Mouse (Mus musculus) embryonic facial prominence, embryonic 10.5 days (tissue): ENCODE measurements around the gene B3gntl1. TPM values are rescaled to one million over a fixed set of nuclear protein-coding genes. Genes with fewer than 3 reads are reported as not detected.

ENCODE experiments used
- DNase-seq: peaks from one replicate; pipeline ENCODE4 v3.0.0-alpha.2; 2017; ENCODE audit warnings: low spot score
- H3K27ac ChIP-seq: fragments of 300-500 bp; sonication (generic); replicated peaks from 2 replicates; pipeline ENCODE4 v1.5.1; 2016; ENCODE audit warnings: mild to moderate bottlenecking
- H3K27me3 ChIP-seq: fragments of 300-500 bp; sonication (generic); replicated peaks from 2 replicates; pipeline ENCODE4 v1.6.1; 2016; ENCODE audit warnings: low read depth, mild to moderate bottlenecking; ENCODE audit not compliant: poor library complexity, severe bottlenecking
- H3K36me3 ChIP-seq: fragments of 300-500 bp; sonication (generic); replicated peaks from 2 replicates; pipeline ENCODE4 v1.6.1; 2016; ENCODE audit warnings: mild to moderate bottlenecking, moderate library complexity
- H3K4me1 ChIP-seq: fragments of 300-500 bp; sonication (generic); 2 replicates; pipeline ENCODE4 v1.6.1; 2016
- H3K4me3 ChIP-seq: fragments of 300-500 bp; sonication (generic); 2 replicates; pipeline ENCODE4 v1.5.1; 2016; ENCODE audit warnings: mild to moderate bottlenecking, moderate library complexity
- H3K9me3 ChIP-seq: fragments of 300-500 bp; sonication (generic); 2 replicates; pipeline ENCODE4 v1.6.1; 2016; ENCODE audit warnings: mild to moderate bottlenecking
- whole genome bisulfite sequencing: fragments of 180-500 bp; shearing (Covaris S2); methylation state at CpG from one replicate; pipeline ENCODE4 v1.1.7; 2016; 5-methylcytosine and 5-hydroxymethylcytosine counted together
- polyA plus RNA-seq: library from polyadenylated mRNA; unstranded; fragments of >200 nt; fragmentation: Nextera tagmentation; extraction: Ambion mirVana; gene quantifications from 2 replicates; pipeline ENCODE4 v1.2.1, GENCODE M21; 2016

The B3gntl1 gene
- polyA plus RNA-seq, 1 experiment from 2014 or later = 6.6 TPM

GRCm38 (mm10) chr11:121653631-121654030 is 19.3 kb downstream of the B3gntl1 start:
- no peaks in the 10 kb centered on the region for H3K9me3 ChIP-seq
- H3K27ac ChIP-seq = no peak overlapping the region
- WGBS = 87% methylated on average over 4 of the region's 4 CpGs
- no peak overlapping the region for H3K4me3 ChIP-seq
- 0 out of 2 replicates have a peak, but pooled peaks cover 3% of the 10 kb centered on the region for H3K36me3 ChIP-seq
- DNase-seq = no peak
- H3K27me3 ChIP-seq = no peaks in the 10 kb centered on the region
- H3K4me1 ChIP-seq = peaks cover 5% of the 10 kb centered on the region; the same call in 1 of the 2 replicates

- 61% methylated on average over 10 of the region's 10 CpGs for WGBS
- Histone ChIP-seq H3K27ac (no peak overlapping the region), H3K9me3 (no peaks in the 10 kb centered on the region), H3K4me3 (no peak overlapping the region), H3K27me3 (no peaks in the 10 kb centered on the region), H3K4me1 (peaks cover 5% of the 10 kb centered on the region; the same call in 1 of the 2 replicates), H3K36me3 (0 out of 2 replicates have a peak, but pooled peaks cover 3% of the 10 kb centered on the region)
- DNase-seq = peak; percentile 60
These were observed 20.2 kb downstream of the B3gntl1 start for GRCm38 (mm10) chr11:121652547-121653305.

GRCm38 (mm10) chr11:121651983-121652382 is 21.0 kb downstream of the B3gntl1 start:
- WGBS = 94% methylated on average over 5 of the region's 5 CpGs
- Histone ChIP-seq H3K4me1 (peaks cover 9% of the 10 kb centered on the region; the same call in 1 of the 2 replicates), H3K9me3 (no peaks in the 10 kb centered on the region), H3K36me3 (0 out of 2 replicates have a peak, but pooled peaks cover 3% of the 10 kb centered on the region), H3K4me3 (no peak overlapping the region), H3K27ac (no peak overlapping the region), H3K27me3 (no peaks in the 10 kb centered on the region)
- no peak for DNase-seq

- H3K27me3 ChIP-seq = no peaks in the 10 kb centered on the region
- H3K4me1 ChIP-seq = peaks cover 9% of the 10 kb centered on the region; the same call in 1 of the 2 replicates
- H3K9me3 ChIP-seq = no peaks in the 10 kb centered on the region
- no peak overlapping the region for H3K4me3 ChIP-seq
- 0 out of 2 replicates have a peak, but pooled peaks cover 3% of the 10 kb centered on the region for H3K36me3 ChIP-seq
- no peak for DNase-seq
- no peak overlapping the region for H3K27ac ChIP-seq
- 94% methylated on average over 9 of the region's 9 CpGs for WGBS
These were observed 21.4 kb downstream of the B3gntl1 start for GRCm38 (mm10) chr11:121651556-121651955.

GRCm38 (mm10) chr11:121650668-121651067 is 22.3 kb downstream of the B3gntl1 start:
- no peak overlapping the region for H3K27ac ChIP-seq
- H3K27me3 ChIP-seq = no peaks in the 10 kb centered on the region
- peaks cover 9% of the 10 kb centered on the region; the same call in 1 of the 2 replicates for H3K4me1 ChIP-seq
- 91% methylated on average over 11 of the region's 11 CpGs for WGBS
- no peak overlapping the region for H3K4me3 ChIP-seq
- no peak for DNase-seq
- no peaks in the 10 kb centered on the region for H3K9me3 ChIP-seq
- H3K36me3 ChIP-seq = 0 out of 2 replicates have a peak, but pooled peaks cover 3% of the 10 kb centered on the region

- H3K4me3 ChIP-seq = no peak overlapping the region
- H3K27me3 ChIP-seq = no peaks in the 10 kb centered on the region
- peaks cover 9% of the 10 kb centered on the region; the same call in 1 of the 2 replicates for H3K4me1 ChIP-seq
- DNase-seq = no peak
- WGBS = 84% methylated on average over 10 of the region's 10 CpGs
- no peak overlapping the region for H3K27ac ChIP-seq
- no peaks in the 10 kb centered on the region for H3K9me3 ChIP-seq
- H3K36me3 ChIP-seq = 0 out of 2 replicates have a peak, but pooled peaks cover 3% of the 10 kb centered on the region
These were observed 23.1 kb downstream of the B3gntl1 start for GRCm38 (mm10) chr11:121649900-121650299.

GRCm38 (mm10) chr11:121648166-121648565 is 24.8 kb downstream of the B3gntl1 start:
- no peaks in the 10 kb centered on the region for H3K9me3 ChIP-seq
- no peak for DNase-seq
- peaks cover 3% of the 10 kb centered on the region; the same call in 1 of the 2 replicates for H3K36me3 ChIP-seq
- H3K27ac ChIP-seq = no peak overlapping the region
- 91% methylated on average over 5 of the region's 5 CpGs for WGBS
- 0 out of 2 replicates have a peak, but pooled peaks cover 4% of the 10 kb centered on the region for H3K4me1 ChIP-seq
- H3K27me3 ChIP-seq = no peaks in the 10 kb centered on the region
- no peak overlapping the region for H3K4me3 ChIP-seq

GRCm38 (mm10) chr11:121647321-121647720 is 25.6 kb downstream of the B3gntl1 start:
- 82% methylated on average over 9 of the region's 9 CpGs for WGBS
- H3K27ac ChIP-seq = no peak overlapping the region
- peaks cover 3% of the 10 kb centered on the region; the same call in 1 of the 2 replicates for H3K36me3 ChIP-seq
- no peaks in the 10 kb centered on the region for H3K9me3 ChIP-seq
- DNase-seq = no peak
- H3K4me3 ChIP-seq = no peak overlapping the region
- H3K4me1 ChIP-seq = 0 out of 2 replicates have a peak, but pooled peaks cover 4% of the 10 kb centered on the region
- H3K27me3 ChIP-seq = no peaks in the 10 kb centered on the region

GRCm38 (mm10) chr11:121645394-121645793 is 27.6 kb downstream of the B3gntl1 start:
- WGBS = 94% methylated on average over 6 of the region's 6 CpGs
- DNase-seq = no peak
- 0 out of 2 replicates have a peak, but pooled peaks cover 4% of the 10 kb centered on the region for H3K4me1 ChIP-seq
- H3K4me3 ChIP-seq = no peak overlapping the region
- H3K27me3 ChIP-seq = no peaks in the 10 kb centered on the region
- no peaks in the 10 kb centered on the region for H3K9me3 ChIP-seq
- H3K27ac ChIP-seq = no peak overlapping the region
- H3K36me3 ChIP-seq = peaks cover 3% of the 10 kb centered on the region

- H3K27me3 ChIP-seq = no peaks in the 10 kb centered on the region
- no peak for DNase-seq
- no peaks in the 10 kb centered on the region for H3K4me1 ChIP-seq
- H3K9me3 ChIP-seq = no peaks in the 10 kb centered on the region
- peaks cover 27% of the 10 kb centered on the region for H3K36me3 ChIP-seq
- WGBS = 60% methylated on average over 2 of the region's 2 CpGs
- no peak overlapping the region for H3K4me3 ChIP-seq
- H3K27ac ChIP-seq = no peak overlapping the region
These were observed 31.3 kb downstream of the B3gntl1 start for GRCm38 (mm10) chr11:121641501-121642145.

GRCm38 (mm10) chr11:121636646-121637045 is 36.3 kb downstream of the B3gntl1 start:
- no peaks in the 10 kb centered on the region for H3K4me1 ChIP-seq

GRCm38 (mm10) chr11:121631410-121631809 is 41.5 kb downstream of the B3gntl1 start:
- Histone ChIP-seq H3K4me1 (no peaks in the 10 kb centered on the region), H3K27me3 (no peaks in the 10 kb centered on the region), H3K9me3 (no peaks in the 10 kb centered on the region), H3K27ac (no peak overlapping the region), H3K36me3 (peaks cover 27% of the 10 kb centered on the region), H3K4me3 (no peak overlapping the region)
- no peak for DNase-seq
- WGBS = 93% methylated on average over 7 of the region's 7 CpGs

More at GRCm38 (mm10) chr11:121636646-121637045, 36.3 kb downstream of the B3gntl1 start:
- Histone ChIP-seq H3K27ac (no peak overlapping the region), H3K36me3 (peaks cover 29% of the 10 kb centered on the region), H3K4me3 (no peak overlapping the region), H3K9me3 (no peaks in the 10 kb centered on the region), H3K27me3 (no peaks in the 10 kb centered on the region)
- DNase-seq = no peak
- 92% methylated on average over 10 of the region's 10 CpGs for WGBS
